Mouse (Mus musculus) kidney, adult 2 months (tissue): ENCODE data around the gene Zfr2.

Source experiments
- CTCF ChIP-seq: fragments of 200-500 bp; conservative IDR thresholded peaks from 2 replicates; pipeline ENCODE4 v1.5.1; 2011; ENCODE audit warnings: low read depth, mild to moderate bottlenecking, control low read depth, low read length, moderate library complexity, mixed read lengths; ENCODE audit not compliant: insufficient read depth, insufficient read length
- POLR2A ChIP-seq: fragments of 200-500 bp; IDR thresholded peaks from one replicate; pipeline ENCODE4 v1.6.1; 2011; ENCODE audit warnings: low read depth, low read length, control low read depth

GRCm38 (mm10) chr10:81268056-81268455 lies 35.1 kb downstream of the Zfr2 start:
- TF ChIP-seq CTCF (no peak), POLR2A (peak; percentile 81)
